Mouse (Mus musculus) liver, adult 2 months (tissue): Measurements from ENCODE around the gene Stat5a. TPM values are rescaled to one million over a fixed set of nuclear protein-coding genes. Genes with fewer than 3 reads are reported as not detected.

Source experiments
- DNase-seq: peaks from one replicate; pipeline ENCODE4 v3.0.0-alpha.2; 2011; ENCODE audit warnings: low read depth, low spot score; ENCODE audit errors: extremely low read depth
- H3K27ac ChIP-seq: fragments of 200-500 bp; replicated peaks from 2 replicates; pipeline ENCODE4 v1.5.1; 2012; ENCODE audit warnings: low read depth, mild to moderate bottlenecking, control low read depth, inconsistent platforms, low read length; ENCODE audit not compliant: insufficient read depth
- H3K27me3 ChIP-seq: fragments of 200-500 bp; 2 replicates; pipeline ENCODE4 v1.6.1; 2012; ENCODE audit warnings: mild to moderate bottlenecking, moderate library complexity, low read length, inconsistent platforms; ENCODE audit not compliant: control insufficient read depth, insufficient read depth
- H3K36me3 ChIP-seq: fragments of 200-500 bp; 2 replicates; pipeline ENCODE4 v1.6.1; 2012; ENCODE audit warnings: low read length, inconsistent platforms; ENCODE audit not compliant: control insufficient read depth, insufficient read depth
- H3K4me1 ChIP-seq: fragments of 200-500 bp; 2 replicates; pipeline ENCODE4 v1.6.1; 2011; ENCODE audit warnings: low read length; ENCODE audit not compliant: control insufficient read depth, insufficient read depth
- H3K4me3 ChIP-seq: fragments of 200-500 bp; 2 replicates; pipeline ENCODE4 v1.5.1; 2011; ENCODE audit warnings: low read depth, mild to moderate bottlenecking, control low read depth, low read length, moderate library complexity; ENCODE audit not compliant: insufficient read depth
- H3K79me2 ChIP-seq: fragments of 200-500 bp; 2 replicates; pipeline ENCODE4 v1.6.1; 2012; ENCODE audit warnings: inconsistent platforms, mild to moderate bottlenecking, low read length, moderate library complexity; ENCODE audit not compliant: control insufficient read depth, insufficient read depth
- H3K9ac ChIP-seq: fragments of 200-500 bp; 2 replicates; pipeline ENCODE4 v1.6.1; 2012; ENCODE audit warnings: low read depth, mild to moderate bottlenecking, control low read depth, inconsistent platforms, low read length
- CTCF ChIP-seq: fragments of 200-500 bp; IDR thresholded peaks from 2 replicates; pipeline ENCODE4 v1.5.1; 2011; ENCODE audit warnings: low read depth, low read length, control low read depth
- POLR2A ChIP-seq: fragments of 200-500 bp; IDR thresholded peaks from 2 replicates; pipeline ENCODE4 v1.6.1; 2011; ENCODE audit warnings: low read length, control low read depth; ENCODE audit not compliant: insufficient read depth; ENCODE audit errors: extremely low read depth
- WGBS: fragments of 180-500 bp; shearing (Covaris S2); methylation state at CpG from one replicate; pipeline ENCODE4 v1.1.7; 2018; 5-methylcytosine and 5-hydroxymethylcytosine counted together
- polyA plus RNA-seq: library from polyadenylated mRNA; depleted of rRNA; stranded (reverse); fragments of >200 nt; gene quantifications from 2 replicates; pipeline ENCODE4 v1.2.3, GENCODE M21; 2012
- total RNA-seq: library from RNA; depleted of rRNA; stranded (reverse); fragments of >200 nt; gene quantifications from 2 replicates; pipeline ENCODE4 v1.2.3, GENCODE M21; 2014

Stat5a gene
- total and polyA plus RNA-seq, 2 experiments: 6.9 to 15.0 TPM

DNA sequence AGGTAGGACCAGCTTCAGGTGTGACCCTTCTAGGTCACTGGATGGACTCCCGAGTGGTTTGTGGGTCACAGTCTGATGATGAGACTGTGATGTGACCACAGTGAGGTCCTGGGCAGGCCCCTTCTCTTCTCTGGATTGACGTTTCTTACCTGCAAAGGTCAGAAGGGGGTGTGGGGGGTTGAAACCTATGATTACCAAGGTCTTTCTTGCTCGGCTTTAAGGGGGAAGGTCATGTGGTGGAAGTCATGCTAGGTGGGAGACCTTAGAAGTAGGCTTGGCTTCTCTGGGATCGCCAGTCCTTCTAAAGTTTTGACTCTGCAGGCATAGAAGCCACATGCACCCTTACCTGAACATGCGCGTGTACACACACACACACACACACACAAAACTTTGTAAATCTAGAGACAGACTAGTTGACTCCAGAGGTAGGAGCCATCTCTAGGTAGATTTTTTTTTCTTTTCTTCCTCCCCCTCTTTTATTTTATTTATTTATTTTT, 476 bp downstream of the Stat5a start:
- 20% methylated on average over 6 of the region's 6 CpGs for WGBS
- peaks cover 19% of the 10 kb centered on the region for H3K4me1 ChIP-seq
- no peaks in the 10 kb centered on the region for H3K79me2 ChIP-seq
- H3K4me3 ChIP-seq: peak overlapping the region; percentile 32
- no peaks in the 10 kb centered on the region for H3K27me3 ChIP-seq
- TF ChIP-seq POLR2A (no peak), CTCF (no peak)
- H3K36me3 ChIP-seq: no peaks in the 10 kb centered on the region
- peak overlapping the region; percentile 32 for H3K9ac ChIP-seq
- DNase-seq: no peak
- peak overlapping the region; percentile 78 for H3K27ac ChIP-seq

- WGBS: under 1% methylated on average over 55 of the region's 55 CpGs
- H3K36me3 ChIP-seq: peaks cover under 1% of the 10 kb centered on the region
- peak overlapping the region; percentile 66 for H3K27ac ChIP-seq
- no peaks in the 10 kb centered on the region for H3K27me3 ChIP-seq
- TF ChIP-seq CTCF: peak; percentile 26; the same call in 1 of the 2 replicates
- TF ChIP-seq POLR2A: peak; percentile 32; the same call in 1 of the 2 replicates
- peak overlapping the region; percentile 80 for H3K9ac ChIP-seq
- DNase-seq: peak; percentile 80
- peak overlapping the region; percentile 66 for H3K4me3 ChIP-seq
- H3K4me1 ChIP-seq: peaks cover 15% of the 10 kb centered on the region
- H3K79me2 ChIP-seq: no peaks in the 10 kb centered on the region
Measured at GRCm38 (mm10) chr11:100860198-100861048, 1.3 kb downstream of the Stat5a start.

GRCm38 (mm10) chr11:100861335-100861734, 2.2 kb downstream of the Stat5a start:
- H3K4me1 ChIP-seq: peaks cover 11% of the 10 kb centered on the region; the same call in 1 of the 2 replicates
- no peak overlapping the region for H3K9ac ChIP-seq
- no peaks in the 10 kb centered on the region for H3K79me2 ChIP-seq
- DNase-seq: no peak
- TF ChIP-seq POLR2A: no peak
- no peak for TF ChIP-seq CTCF
- H3K4me3 ChIP-seq: no peak overlapping the region
- H3K27me3 ChIP-seq: no peaks in the 10 kb centered on the region
- H3K27ac ChIP-seq: no peak overlapping the region
- H3K36me3 ChIP-seq: peaks cover 6% of the 10 kb centered on the region
- 65% methylated on average over 7 of the region's 7 CpGs for WGBS

DNA sequence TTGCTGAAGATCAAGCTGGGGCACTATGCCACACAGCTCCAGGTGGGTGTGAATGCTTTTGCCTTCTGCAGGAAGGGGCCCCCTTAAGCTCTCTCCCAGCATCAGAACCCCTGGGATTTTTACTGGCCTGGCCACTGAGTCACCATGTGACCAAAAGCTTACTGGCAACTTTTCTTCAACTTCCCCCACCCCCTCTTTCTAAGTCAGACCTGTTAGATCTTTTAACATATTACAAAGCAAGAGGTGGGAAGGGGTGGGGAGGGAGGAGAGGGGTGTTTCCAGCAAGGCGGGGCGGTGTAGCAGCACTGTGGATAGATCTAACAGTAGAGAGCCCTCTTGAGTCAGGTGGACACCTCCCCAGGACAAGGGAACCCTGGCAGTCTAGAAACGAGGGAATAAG, 2.7 kb downstream of the Stat5a start:
- peaks cover 11% of the 10 kb centered on the region; the same call in 1 of the 2 replicates for H3K4me1 ChIP-seq
- WGBS: 93% methylated on average over 3 of the region's 3 CpGs
- no peaks in the 10 kb centered on the region for H3K27me3 ChIP-seq
- H3K36me3 ChIP-seq: peaks cover 6% of the 10 kb centered on the region
- no peak for DNase-seq
- TF ChIP-seq CTCF: no peak
- no peak for TF ChIP-seq POLR2A
- no peak overlapping the region for H3K4me3 ChIP-seq
- no peak overlapping the region for H3K27ac ChIP-seq
- H3K79me2 ChIP-seq: no peaks in the 10 kb centered on the region
- no peak overlapping the region for H3K9ac ChIP-seq

DNA sequence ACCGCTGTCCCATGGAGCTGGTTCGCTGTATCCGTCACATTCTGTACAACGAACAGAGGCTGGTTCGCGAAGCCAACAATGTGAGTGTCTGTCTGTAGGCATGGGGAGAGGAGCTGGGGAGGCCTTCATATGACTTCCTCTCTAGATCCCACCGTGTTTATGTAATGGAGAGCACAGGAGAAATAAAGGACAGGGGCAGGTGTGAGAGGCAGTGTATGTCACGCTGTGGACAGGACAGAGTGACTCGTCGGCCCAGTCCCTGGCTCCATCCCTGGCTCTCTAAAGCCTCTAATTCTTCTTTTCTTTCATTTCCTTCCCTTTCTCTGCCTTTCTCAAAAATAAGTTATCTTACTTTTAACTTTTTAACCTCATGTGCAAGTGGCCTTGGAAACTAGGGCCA, 4.0 kb downstream of the Stat5a start:
- H3K27me3 ChIP-seq: no peaks in the 10 kb centered on the region
- 90% methylated on average over 10 of the region's 10 CpGs for WGBS
- no peak overlapping the region for H3K4me3 ChIP-seq
- peaks cover 11% of the 10 kb centered on the region; the same call in 1 of the 2 replicates for H3K4me1 ChIP-seq
- peaks cover 14% of the 10 kb centered on the region for H3K36me3 ChIP-seq
- no peaks in the 10 kb centered on the region for H3K79me2 ChIP-seq
- no peak overlapping the region for H3K9ac ChIP-seq
- DNase-seq: no peak
- H3K27ac ChIP-seq: no peak overlapping the region
- no peak for TF ChIP-seq CTCF
- TF ChIP-seq POLR2A: no peak

GRCm38 (mm10) chr11:100865618-100866017, 6.5 kb downstream of the Stat5a start:
- TF ChIP-seq CTCF: no peak
- Histone ChIP-seq H3K79me2 (no peaks in the 10 kb centered on the region), H3K4me3 (no peak overlapping the region), H3K27ac (no peak overlapping the region), H3K36me3 (peaks cover 14% of the 10 kb centered on the region), H3K27me3 (no peaks in the 10 kb centered on the region), H3K9ac (no peak overlapping the region), H3K4me1 (peaks cover 11% of the 10 kb centered on the region)
- DNase-seq: no peak
- 86% methylated on average over 7 of the region's 7 CpGs for WGBS
